Mouse (Mus musculus) lung, adult 2 months (tissue): ENCODE measurements around the gene Unc13a.

Experiments
- CTCF ChIP-seq: fragments of 200-500 bp; IDR thresholded peaks from 2 replicates; pipeline ENCODE4 v1.5.1; 2011; ENCODE audit warnings: mild to moderate bottlenecking, low read length, control low read depth; ENCODE audit not compliant: insufficient read depth
- POLR2A ChIP-seq: fragments of 200-500 bp; IDR thresholded peaks from 2 replicates; pipeline ENCODE4 v1.6.1; 2011; ENCODE audit warnings: low read depth, mild to moderate bottlenecking, control low read depth, low read length, borderline replicate concordance; ENCODE audit errors: extremely low read depth

- no peak for TF ChIP-seq POLR2A
- peak; percentile 69 for TF ChIP-seq CTCF
Observed at GRCm38 (mm10) chr8:71586891-71587290, 84.7 kb downstream of the Unc13a start.
